Mouse (Mus musculus): ENCODE data around the gene Rnf32.

Gene Rnf32

DNA sequence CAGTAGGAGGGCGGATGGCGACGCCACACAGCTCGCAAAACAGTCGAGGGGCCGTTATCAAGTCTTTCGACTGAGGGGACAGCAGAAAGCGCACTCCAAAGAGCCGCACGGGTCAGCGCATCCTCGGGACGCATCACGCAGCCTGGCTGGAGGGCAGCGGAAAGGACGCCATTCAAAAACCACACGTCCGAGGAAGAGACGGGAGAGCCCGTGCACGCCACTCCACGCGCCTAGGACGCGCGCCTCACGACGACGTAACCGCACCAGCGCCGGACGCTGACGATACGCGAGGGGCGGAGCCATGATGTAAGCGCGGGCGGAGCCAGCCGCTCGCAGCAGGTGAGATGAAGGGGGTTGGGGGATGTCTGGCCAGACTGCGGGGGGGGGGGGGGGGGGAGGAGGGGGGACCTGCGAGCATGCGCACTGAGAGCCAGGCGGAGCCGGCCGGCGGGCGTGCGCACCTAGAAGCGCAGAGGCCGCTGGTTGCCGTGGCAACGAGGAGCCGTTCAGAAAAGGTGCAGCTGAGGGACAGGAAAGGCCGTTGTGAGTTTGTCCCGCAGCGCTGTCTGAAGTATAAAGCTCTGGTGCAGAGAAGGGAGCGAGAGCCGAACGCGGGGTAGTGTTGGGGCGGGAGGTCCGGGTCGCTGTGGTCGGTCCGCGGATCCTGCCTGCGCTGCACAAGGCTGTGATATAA lies at the start of gene Rnf32:
Rnf32 (plus strand) TSS at position 423 of the 694 bp plus-strand sequence.
- DNase-seq (ENCODE audit: low spot score): peak; percentile 90

- DNase-seq (ENCODE audit: low spot score): peak; percentile 15
Measured at GRCm38 (mm10) chr5:29150146-29150545, 45.6 kb upstream of the Rnf32 start.

DNA sequence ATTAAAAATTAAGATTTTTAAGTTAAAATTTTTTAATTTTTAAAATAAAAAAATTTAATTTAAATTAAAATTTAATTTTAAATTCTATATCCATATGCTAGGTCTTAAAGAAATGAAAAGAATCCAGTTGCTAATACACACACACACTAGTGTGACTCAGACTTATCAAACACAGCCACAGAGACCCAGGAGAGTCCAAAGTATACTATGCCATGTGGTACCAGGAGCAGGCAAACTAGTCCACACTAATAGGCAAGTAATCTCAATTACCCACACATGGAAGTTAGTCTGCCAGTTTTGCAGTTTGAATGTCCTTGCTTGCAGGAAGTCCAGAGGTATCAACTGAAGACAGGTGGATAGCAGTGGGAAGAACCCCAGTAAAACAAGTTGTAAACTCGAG lies 35.9 kb upstream of the Rnf32 start:
- DNase-seq (ENCODE audit: low spot score): no peak

GRCm38 (mm10) chr5:29166947-29167346 lies 28.8 kb upstream of the Rnf32 start:
- no peak for DNase-seq (ENCODE audit: low spot score)

- DNase-seq (ENCODE audit: low spot score): no peak
Measured at GRCm38 (mm10) chr5:29170193-29170592, 25.6 kb upstream of the Rnf32 start.

- no peak for DNase-seq (ENCODE audit: low spot score)
Measured at GRCm38 (mm10) chr5:29171165-29171564, 24.6 kb upstream of the Rnf32 start.

- DNase-seq (ENCODE audit: low spot score): no peak
Measured at GRCm38 (mm10) chr5:29186798-29187197, 9.0 kb upstream of the Rnf32 start.

DNA sequence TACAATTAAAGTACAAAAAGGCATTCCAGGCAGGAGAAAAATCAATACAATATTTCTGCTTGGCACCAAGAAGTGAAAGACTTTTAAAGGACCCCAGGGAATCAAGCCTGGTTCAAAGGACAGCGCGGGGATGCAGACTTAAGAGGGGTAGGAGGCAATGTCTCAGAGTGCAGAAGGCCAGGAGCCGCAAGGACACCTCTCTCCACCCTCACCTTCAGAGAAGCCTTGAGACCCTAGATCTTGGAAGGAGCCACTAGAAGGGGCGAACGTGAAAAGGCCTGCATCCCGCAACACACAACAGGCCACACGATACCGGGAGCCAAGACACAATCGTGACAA lies 592 bp upstream of the Rnf32 start:
- DNase-seq (ENCODE audit: low spot score): no peak

- DNase-seq (ENCODE audit: low spot score): no peak
Measured at GRCm38 (mm10) chr5:29196264-29196658, 469 bp downstream of the Rnf32 start.

DNA sequence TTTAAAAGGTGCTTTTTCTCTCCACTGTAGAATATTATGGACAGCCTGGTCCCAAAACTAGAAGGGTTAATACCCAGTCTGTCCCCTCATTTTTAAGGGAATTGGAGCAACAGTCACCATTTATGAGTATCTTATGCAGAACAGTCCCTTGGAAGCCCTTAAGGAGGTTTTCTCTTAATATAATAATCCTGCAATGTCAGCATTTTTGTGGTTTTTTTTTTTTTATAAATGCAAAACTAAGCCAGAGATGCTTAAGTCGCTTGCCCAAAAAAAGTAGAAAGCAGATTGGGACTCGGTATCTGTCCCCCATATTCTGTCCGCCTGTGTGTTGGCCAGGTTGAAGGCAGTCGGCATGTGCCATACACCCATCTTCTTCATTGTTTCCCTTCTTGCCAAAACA lies 1.4 kb downstream of the Rnf32 start:
- DNase-seq (ENCODE audit: low spot score): no peak

- no peak for DNase-seq (ENCODE audit: low spot score)
Measured at GRCm38 (mm10) chr5:29198960-29199488, 3.2 kb downstream of the Rnf32 start.

GRCm38 (mm10) chr5:29199868-29200267 lies 4.1 kb downstream of the Rnf32 start:
- DNase-seq (ENCODE audit: low spot score): no peak

GRCm38 (mm10) chr5:29205690-29206089 lies 9.9 kb downstream of the Rnf32 start:
- no peak for DNase-seq (ENCODE audit: low spot score)

DNA sequence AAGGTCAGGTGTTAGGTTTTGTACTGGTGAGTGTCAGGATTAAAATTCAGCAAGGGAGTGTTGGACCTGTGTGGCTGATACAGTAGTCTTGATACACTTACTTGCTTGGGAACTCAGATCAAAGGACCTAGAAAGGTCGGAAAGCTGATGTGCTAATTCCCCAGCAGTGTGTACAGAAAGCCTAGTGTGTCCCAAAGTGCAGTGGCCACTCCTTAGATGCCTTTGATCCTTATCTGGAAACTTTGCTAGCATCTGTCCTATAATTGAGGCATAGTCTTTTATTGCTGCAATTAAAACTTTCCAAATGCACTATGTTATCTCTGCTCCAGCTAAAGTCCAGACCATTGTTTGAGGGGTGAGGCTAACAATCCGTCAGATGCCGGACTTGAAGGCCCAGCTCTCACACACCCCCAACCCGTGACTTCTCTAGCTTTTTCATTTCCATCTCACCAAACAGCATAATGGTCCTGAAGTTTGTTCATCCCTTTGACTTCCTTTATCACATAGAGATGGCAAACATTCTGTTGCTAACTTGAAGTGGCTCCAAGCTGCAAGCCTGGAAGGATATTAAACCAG lies 16.3 kb downstream of the Rnf32 start:
- DNase-seq (ENCODE audit: low spot score): no peak

GRCm38 (mm10) chr5:29217997-29218396 lies 22.2 kb downstream of the Rnf32 start:
- no peak for DNase-seq (ENCODE audit: low spot score)

GRCm38 (mm10) chr5:29224089-29224488 lies 28.3 kb downstream of the Rnf32 start:
- no peak for DNase-seq (ENCODE audit: low spot score)

- no peak for DNase-seq (ENCODE audit: low spot score)
Measured at GRCm38 (mm10) chr5:29230481-29230880, 34.7 kb downstream of the Rnf32 start.

DNA sequence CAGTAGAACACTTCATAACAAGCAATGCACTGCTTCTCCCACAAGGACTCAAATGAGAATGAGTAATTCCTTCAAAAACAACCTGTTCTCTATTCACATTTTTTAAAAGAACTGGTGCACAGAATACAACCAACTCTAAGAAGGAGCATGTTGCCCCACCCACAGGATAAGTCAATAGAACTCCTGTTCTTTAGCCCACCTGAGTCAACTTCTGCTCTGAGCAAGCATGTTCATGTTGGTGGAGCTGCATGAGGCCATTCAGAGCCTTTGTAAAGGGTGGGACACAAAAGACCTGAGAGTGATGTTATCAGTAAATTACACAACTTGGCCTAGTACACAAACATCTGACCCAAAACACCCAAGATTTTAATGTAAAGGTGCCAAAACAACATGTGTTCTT lies 42.6 kb downstream of the Rnf32 start:
- DNase-seq (ENCODE audit: low spot score): no peak

- DNase-seq (ENCODE audit: low spot score): no peak
Measured at GRCm38 (mm10) chr5:29244769-29245168, 49.0 kb downstream of the Rnf32 start.

GRCm38 (mm10) chr5:29250795-29251495 lies 55.2 kb downstream of the Rnf32 start:
- no peak for DNase-seq (ENCODE audit: low spot score)

GRCm38 (mm10) chr5:29251496-29251873 lies 55.7 kb downstream of the Rnf32 start:
- no peak for DNase-seq (ENCODE audit: low spot score)

DNA sequence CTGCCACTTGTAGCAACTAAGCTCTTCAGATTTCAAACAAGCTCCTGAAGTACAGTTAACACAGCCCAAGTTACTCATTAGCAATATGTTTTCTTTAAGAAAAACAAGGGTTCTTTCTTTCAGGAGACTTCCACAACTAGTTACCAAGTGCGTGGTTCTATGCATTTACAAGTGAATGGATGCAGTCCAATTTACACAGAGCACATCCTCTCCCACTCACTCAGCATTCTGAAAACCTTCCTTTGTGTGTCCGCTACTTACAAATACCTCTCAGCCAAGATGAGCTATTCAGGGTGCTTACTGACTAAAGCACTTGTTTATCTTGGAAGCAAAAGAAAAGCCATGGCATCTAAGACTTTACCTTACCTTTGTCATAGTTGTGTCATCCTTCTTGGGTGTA lies 58.1 kb downstream of the Rnf32 start:
- DNase-seq (ENCODE audit: low spot score): no peak

GRCm38 (mm10) chr5:29270879-29271278 lies 75.1 kb downstream of the Rnf32 start:
- DNase-seq (ENCODE audit: low spot score): no peak
